Mouse (Mus musculus) cortical plate, adult 2 months (tissue): Measurements from ENCODE around the gene Tbl1xr1. TPM values are rescaled to one million over a fixed set of nuclear protein-coding genes. Genes with fewer than 3 reads are reported as not detected.

ENCODE experiments used
- H3K27ac ChIP-seq: fragments of 200-500 bp; 2 replicates; pipeline ENCODE4 v1.5.1; 2012; ENCODE audit warnings: low read length, control low read depth, inconsistent platforms; ENCODE audit not compliant: insufficient read depth
- H3K4me1 ChIP-seq: fragments of 200-500 bp; 2 replicates; pipeline ENCODE4 v1.6.1; 2011; ENCODE audit warnings: low read length; ENCODE audit not compliant: control insufficient read depth, insufficient read depth
- H3K4me3 ChIP-seq: fragments of 200-500 bp; 2 replicates; pipeline ENCODE4 v1.5.1; 2011; ENCODE audit warnings: mild to moderate bottlenecking, low read length, control low read depth; ENCODE audit not compliant: insufficient read depth
- CTCF ChIP-seq: fragments of 200-500 bp; IDR thresholded peaks from 2 replicates; pipeline ENCODE4 v1.5.1; 2011; ENCODE audit warnings: mild to moderate bottlenecking, control low read depth, low read length; ENCODE audit not compliant: insufficient read depth; ENCODE audit errors: extremely low read depth
- POLR2A ChIP-seq: fragments of 200-500 bp; IDR thresholded peaks from 2 replicates; pipeline ENCODE4 v1.6.1; 2011; ENCODE audit warnings: mild to moderate bottlenecking, low read length, control low read depth; ENCODE audit not compliant: insufficient read depth; ENCODE audit errors: extremely low read depth
- polyA plus RNA-seq: library from polyadenylated mRNA; depleted of rRNA; stranded (reverse); fragments of >200 nt; gene quantifications from 2 replicates; pipeline ENCODE4 v1.2.3, GENCODE M21; 2012

The Tbl1xr1 gene
- polyA plus RNA-seq, 1 experiment: 48.9 TPM

- Histone ChIP-seq H3K27ac (no peak overlapping the region), H3K4me1 (no peaks in the 10 kb centered on the region), H3K4me3 (no peak overlapping the region)
- TF ChIP-seq POLR2A (no peak), CTCF (no peak)
Measured at GRCm38 (mm10) chr3:22154522-22154921, 78.1 kb downstream of the Tbl1xr1 start.

- TF ChIP-seq CTCF: no peak
- TF ChIP-seq POLR2A: no peak
- H3K4me1 ChIP-seq: no peaks in the 10 kb centered on the region
- no peak overlapping the region for H3K4me3 ChIP-seq
- no peak overlapping the region for H3K27ac ChIP-seq
Measured at GRCm38 (mm10) chr3:22156397-22156796, 79.9 kb downstream of the Tbl1xr1 start.

GRCm38 (mm10) chr3:22162948-22163347, 86.5 kb downstream of the Tbl1xr1 start:
- H3K27ac ChIP-seq: no peak overlapping the region
- no peak overlapping the region for H3K4me3 ChIP-seq
- TF ChIP-seq CTCF: no peak
- no peak for TF ChIP-seq POLR2A
- H3K4me1 ChIP-seq: no peaks in the 10 kb centered on the region

- no peak overlapping the region for H3K27ac ChIP-seq
- no peaks in the 10 kb centered on the region for H3K4me1 ChIP-seq
- no peak overlapping the region for H3K4me3 ChIP-seq
- TF ChIP-seq CTCF (no peak), POLR2A (no peak)
Measured at GRCm38 (mm10) chr3:22167856-22168255, 91.4 kb downstream of the Tbl1xr1 start.

- Histone ChIP-seq H3K27ac (no peak overlapping the region), H3K4me3 (no peak overlapping the region), H3K4me1 (no peaks in the 10 kb centered on the region)
- no peak for TF ChIP-seq CTCF
- TF ChIP-seq POLR2A: no peak
Measured at GRCm38 (mm10) chr3:22168432-22168831, 92.0 kb downstream of the Tbl1xr1 start.

GRCm38 (mm10) chr3:22171526-22171925, 95.1 kb downstream of the Tbl1xr1 start:
- no peak overlapping the region for H3K4me3 ChIP-seq
- TF ChIP-seq POLR2A (no peak), CTCF (no peak)
- no peaks in the 10 kb centered on the region; the same call in 1 of the 2 replicates for H3K4me1 ChIP-seq
- no peak overlapping the region for H3K27ac ChIP-seq

GRCm38 (mm10) chr3:22172410-22172809, 96.0 kb downstream of the Tbl1xr1 start:
- no peaks in the 10 kb centered on the region; the same call in 1 of the 2 replicates for H3K4me1 ChIP-seq
- H3K27ac ChIP-seq: no peak overlapping the region

GRCm38 (mm10) chr3:22173171-22173570, 96.7 kb downstream of the Tbl1xr1 start:
- Histone ChIP-seq H3K27ac (no peak overlapping the region), H3K4me3 (no peak overlapping the region), H3K4me1 (no peaks in the 10 kb centered on the region; the same call in none of the 2 replicates)
- TF ChIP-seq CTCF (no peak), POLR2A (no peak)

More at GRCm38 (mm10) chr3:22172410-22172809, 96.0 kb downstream of the Tbl1xr1 start:
- H3K4me3 ChIP-seq: no peak overlapping the region
- TF ChIP-seq POLR2A: no peak
- no peak for TF ChIP-seq CTCF

GRCm38 (mm10) chr3:22174232-22174631, 97.8 kb downstream of the Tbl1xr1 start:
- H3K4me1 ChIP-seq: no peaks in the 10 kb centered on the region; the same call in none of the 2 replicates
- TF ChIP-seq CTCF: no peak
- no peak for TF ChIP-seq POLR2A
- no peak overlapping the region for H3K27ac ChIP-seq
- H3K4me3 ChIP-seq: no peak overlapping the region

GRCm38 (mm10) chr3:22180076-22180475, 103.6 kb downstream of the Tbl1xr1 start:
- H3K4me3 ChIP-seq: no peak overlapping the region
- no peak overlapping the region for H3K27ac ChIP-seq
- H3K4me1 ChIP-seq: no peaks in the 10 kb centered on the region; the same call in 1 of the 2 replicates
- TF ChIP-seq POLR2A (no peak), CTCF (no peak)
